Mouse (Mus musculus) cerebellum, adult 8-10 months (tissue): ENCODE results near the gene Slx1b.
"Not testable (repeated sequence)": the region's sequence is repeated elsewhere in the genome, so short reads cannot be mapped to it uniquely, and the experiment has no call there.

Experiments
- DNase-seq: peaks from one replicate; pipeline ENCODE4 v3.0.0; 2022

The Slx1b gene

GRCm38 (mm10) chr7:126702358-126702757, 6.8 kb upstream of the Slx1b start:
- no peak for DNase-seq

GRCm38 (mm10) chr7:126701559-126702357, 6.2 kb upstream of the Slx1b start:
- peak; percentile 23 for DNase-seq

- peak; percentile 93 for DNase-seq
Measured at GRCm38 (mm10) chr7:126701070-126701469, 5.5 kb upstream of the Slx1b start.

- no peak for DNase-seq
Measured at GRCm38 (mm10) chr7:126700063-126701015, 4.8 kb upstream of the Slx1b start.

GRCm38 (mm10) chr7:126697838-126698237, 2.3 kb upstream of the Slx1b start:
- no peak for DNase-seq

GRCm38 (mm10) chr7:126696886-126697285, 1.3 kb upstream of the Slx1b start:
- DNase-seq, result no peak

- DNase-seq, result no peak
Measured at GRCm38 (mm10) chr7:126696303-126696702, 719 bp upstream of the Slx1b start.

- no peak for DNase-seq
Measured at GRCm38 (mm10) chr7:126695210-126695611, 373 bp downstream of the Slx1b start, which contains the start of gene Bola2. TSS of gene Bola2 (plus strand) at chr7:126695401.

- no peak for DNase-seq
Measured at GRCm38 (mm10) chr7:126694441-126695051, 1.0 kb downstream of the Slx1b start.

- no peak for DNase-seq
Measured at GRCm38 (mm10) chr7:126693781-126694180, 1.8 kb downstream of the Slx1b start.

- peak; percentile 75 for DNase-seq
Measured at GRCm38 (mm10) chr7:126693256-126693655, 2.3 kb downstream of the Slx1b start.

- no peak for DNase-seq
Measured at GRCm38 (mm10) chr7:126692426-126692825, 3.2 kb downstream of the Slx1b start.

GRCm38 (mm10) chr7:126691676-126692075, 3.9 kb downstream of the Slx1b start:
- DNase-seq, result no peak

GRCm38 (mm10) chr7:126690737-126691136, 4.8 kb downstream of the Slx1b start:
- DNase-seq, result no peak

- no peak for DNase-seq
Measured at GRCm38 (mm10) chr7:126689021-126689420, 6.6 kb downstream of the Slx1b start.

GRCm38 (mm10) chr7:126688156-126688555, 7.4 kb downstream of the Slx1b start:
- DNase-seq, result not testable (repeated sequence)

- DNase-seq, result no peak
Measured at GRCm38 (mm10) chr7:126681221-126681620, 14.4 kb downstream of the Slx1b start.

GRCm38 (mm10) chr7:126679683-126680082, 15.9 kb downstream of the Slx1b start:
- no peak for DNase-seq

- no peak for DNase-seq
Measured at GRCm38 (mm10) chr7:126678545-126679341, 16.8 kb downstream of the Slx1b start.

- DNase-seq, result no peak
Measured at GRCm38 (mm10) chr7:126676631-126677220, 18.9 kb downstream of the Slx1b start.

GRCm38 (mm10) chr7:126676207-126676606, 19.4 kb downstream of the Slx1b start, which contains the start of gene Sult1a1:
TSS of gene Sult1a1 (minus strand) at chr7:126676432.
- DNase-seq, result no peak

GRCm38 (mm10) chr7:126675104-126675503, 20.5 kb downstream of the Slx1b start:
- DNase-seq, result no peak
